Comparison of ENCODE assay signal across 25 mouse cellular contexts in the genomic region with DNA sequence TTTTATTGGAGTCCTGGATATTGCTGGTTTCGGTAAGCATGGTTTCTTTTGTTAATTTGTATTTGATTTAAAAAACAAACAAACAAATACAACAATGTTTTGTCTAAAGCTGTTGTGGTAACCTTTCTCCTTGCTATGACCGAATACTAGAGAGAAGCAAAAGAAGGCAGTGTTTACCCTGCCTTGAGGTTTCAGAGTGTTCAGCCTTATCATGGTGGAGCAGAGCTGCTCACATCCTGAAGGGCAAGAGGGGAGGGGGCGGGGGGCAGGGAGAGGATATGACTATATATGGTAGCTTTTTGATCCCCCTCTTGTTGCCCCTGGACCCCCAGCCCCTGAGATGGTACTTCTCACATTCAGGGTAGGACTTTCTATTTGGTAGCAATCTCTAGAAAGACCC.
DNase-seq lines count a peak whose midpoint lies in the region; ATAC-seq lines count a peak whose summit lies in the region.
"Had no signal": no experiment of that assay in that cellular context is flagged by ENCODE, and none has a peak within 500 bp of the region (broad histone marks: within the 10 kb centered on the region; RNA-seq: fewer than 3 reads in every experiment).

No protein-coding gene starts in this region.

- no peaks in the 10 kb centered on the region for H3K4me1 ChIP-seq in liver, embryonic 11.5 days (replicated peaks; ENCODE audit: control insufficient read depth, insufficient read depth, low read length)
- H3K4me1 ChIP-seq in liver, embryonic 12.5 days = 0 out of 2 replicates have a peak, but pooled peaks cover 4% of the 10 kb centered on the region
- H3K4me1 ChIP-seq: embryonic facial prominence, embryonic 12.5 days; forebrain, embryonic 12.5 days; forebrain, embryonic 15.5 days; hindbrain, embryonic 13.5 days; intestine, embryonic 15.5 days had no signal

- peak; percentile 48; the same call in 1 of the 2 replicates for ATAC-seq in liver, embryonic 11.5 days (replicated peaks; ENCODE audit: low FRiP score)
- ATAC-seq in liver, embryonic 12.5 days = no peak
- peak; percentile 25 for ATAC-seq in CD4-positive, CD25-positive, alpha-beta regulatory T cell, adult 4 months
- peak; percentile 68 to 72 for ATAC-seq in hematopoietic stem cell, adult 5-6 weeks (replicated peaks in 1 of 2; ENCODE audit: insufficient read depth in 1 of 2, low FRiP score in 2 of 2, low TSS enrichment in 1 of 2, low read depth in 1 of 2, poor library complexity in 2 of 2, severe bottlenecking in 2 of 2)
- ATAC-seq in erythroblast, adult 5-6 weeks (replicated peaks; ENCODE audit: low FRiP score, poor library complexity, severe bottlenecking) = no peak
- ATAC-seq: forebrain, embryonic 15.5 days; hindbrain, embryonic 16.5 days; intestine, embryonic 15.5 days; Patski had no signal

- no peaks in the 10 kb centered on the region for H3K9me3 ChIP-seq in liver, embryonic 11.5 days (ENCODE audit: control insufficient read depth, low read length)
- H3K9me3 ChIP-seq in liver, embryonic 12.5 days (replicated peaks) = no peaks in the 10 kb centered on the region
- H3K9me3 ChIP-seq: embryonic facial prominence, embryonic 12.5 days; embryonic facial prominence, embryonic 15.5 days; forebrain, embryonic 12.5 days; forebrain, embryonic 15.5 days; heart, embryonic 13.5 days; hindbrain, embryonic 10.5 days; hindbrain, embryonic 13.5 days; intestine, embryonic 15.5 days had no signal

- no peaks in the 10 kb centered on the region for H3K27me3 ChIP-seq in liver, embryonic 11.5 days (replicated peaks; ENCODE audit: control insufficient read depth, insufficient read depth, low read length)
- no peaks in the 10 kb centered on the region for H3K27me3 ChIP-seq in liver, embryonic 12.5 days (replicated peaks)
- H3K27me3 ChIP-seq: embryonic facial prominence, embryonic 12.5 days; embryonic facial prominence, embryonic 15.5 days; forebrain, embryonic 12.5 days; forebrain, embryonic 15.5 days; heart, embryonic 13.5 days; hindbrain, embryonic 13.5 days; intestine, embryonic 15.5 days; Patski had no signal

- no peak overlapping the region for H3K4me3 ChIP-seq in liver, embryonic 11.5 days (ENCODE audit: low read depth, low read length)
- no peak overlapping the region for H3K4me3 ChIP-seq in liver, embryonic 12.5 days
- H3K4me3 ChIP-seq: embryonic facial prominence, embryonic 12.5 days; embryonic facial prominence, embryonic 15.5 days; erythroblast, embryonic 14.5 days; forebrain, embryonic 12.5 days; forebrain, embryonic 15.5 days; heart, embryonic 13.5 days; hindbrain, embryonic 10.5 days; hindbrain, embryonic 13.5 days; intestine, embryonic 15.5 days had no signal

- DNase-seq in liver, embryonic 11.5 days (ENCODE audit: low spot score) = no peak
- DNase-seq in testis, postnatal 10 days (ENCODE audit: low spot score) = no peak
- DNase-seq: adrenal gland, postnatal 10 days; adrenal gland, postnatal 36 days; cerebellum, adult 18-20 months; cerebellum, adult 9-10 months; cerebellum, postnatal 14 days; gastrocnemius, postnatal 25 days; heart, adult 18-20 months; heart, postnatal 14 days had no signal

- no peak overlapping the region for H3K27ac ChIP-seq in liver, embryonic 11.5 days (ENCODE audit: low read depth, low read length)
- H3K27ac ChIP-seq in liver, embryonic 12.5 days = no peak overlapping the region
- H3K27ac ChIP-seq: embryonic facial prominence, embryonic 12.5 days; embryonic facial prominence, embryonic 15.5 days; forebrain, embryonic 12.5 days; forebrain, embryonic 15.5 days; heart, embryonic 13.5 days; hindbrain, embryonic 10.5 days; hindbrain, embryonic 13.5 days; intestine, embryonic 15.5 days had no signal

- WGBS in liver, embryonic 11.5 days = 55% methylated on average over 3 of the region's 3 CpGs
- 26% methylated on average over 3 of the region's 3 CpGs for WGBS in liver, embryonic 12.5 days (ENCODE audit: insufficient replicate concordance)

- H3K4me2 ChIP-seq in liver, embryonic 11.5 days = no peak overlapping the region
- H3K4me2 ChIP-seq in liver, embryonic 12.5 days = no peak overlapping the region
- H3K4me2 ChIP-seq: embryonic facial prominence, embryonic 12.5 days; embryonic facial prominence, embryonic 15.5 days; forebrain, embryonic 12.5 days; forebrain, embryonic 15.5 days; heart, embryonic 13.5 days; hindbrain, embryonic 13.5 days; intestine, embryonic 15.5 days had no signal

- no peak overlapping the region for H3K9ac ChIP-seq in liver, embryonic 11.5 days (ENCODE audit: low read depth, low read length)
- H3K9ac ChIP-seq in liver, embryonic 12.5 days = no peak overlapping the region
- H3K9ac ChIP-seq: embryonic facial prominence, embryonic 12.5 days; embryonic facial prominence, embryonic 15.5 days; forebrain, embryonic 12.5 days; forebrain, embryonic 15.5 days; heart, embryonic 13.5 days; hindbrain, embryonic 13.5 days; intestine, embryonic 15.5 days had no signal

- H3K36me3 ChIP-seq in liver, embryonic 11.5 days (ENCODE audit: control insufficient read depth, insufficient read depth, low read length) = no peaks in the 10 kb centered on the region
- no peaks in the 10 kb centered on the region for H3K36me3 ChIP-seq in liver, embryonic 12.5 days
- H3K36me3 ChIP-seq: embryonic facial prominence, embryonic 12.5 days; embryonic facial prominence, embryonic 15.5 days; forebrain, embryonic 12.5 days; forebrain, embryonic 15.5 days; hindbrain, embryonic 10.5 days; hindbrain, embryonic 13.5 days; intestine, embryonic 15.5 days had no signal

Comparison
In these comparisons a context has a peak if more than half of its experiments do, and no peak if none do; other contexts are left out.
1. ATAC-seq: peak in liver, embryonic 11.5 days (single experiment), CD4-positive, CD25-positive, alpha-beta regulatory T cell, adult 4 months (single experiment) and hematopoietic stem cell, adult 5-6 weeks (2 of 2); none in liver, embryonic 12.5 days (single experiment) and erythroblast, adult 5-6 weeks (single experiment).